Mouse (Mus musculus) liver, adult 2 months (tissue): ENCODE measurements around the gene Lyzl6.

ENCODE experiments used
- CTCF ChIP-seq: fragments of 200-500 bp; IDR thresholded peaks from 2 replicates; pipeline ENCODE4 v1.5.1; 2011; ENCODE audit warnings: low read depth, low read length, control low read depth
- POLR2A ChIP-seq: fragments of 200-500 bp; IDR thresholded peaks from 2 replicates; pipeline ENCODE4 v1.6.1; 2011; ENCODE audit warnings: low read length, control low read depth; ENCODE audit not compliant: insufficient read depth; ENCODE audit errors: extremely low read depth

GRCm38 (mm10) chr11:103649983-103650493, 11.3 kb upstream of the Lyzl6 start:
- TF ChIP-seq CTCF: no peak
- no peak for TF ChIP-seq POLR2A
